Mouse (Mus musculus): ENCODE data around the gene Tekt2.
A peak's percentile ranks its signal among the peaks of the same experiment; 100 is the strongest.

Gene Tekt2

DNA sequence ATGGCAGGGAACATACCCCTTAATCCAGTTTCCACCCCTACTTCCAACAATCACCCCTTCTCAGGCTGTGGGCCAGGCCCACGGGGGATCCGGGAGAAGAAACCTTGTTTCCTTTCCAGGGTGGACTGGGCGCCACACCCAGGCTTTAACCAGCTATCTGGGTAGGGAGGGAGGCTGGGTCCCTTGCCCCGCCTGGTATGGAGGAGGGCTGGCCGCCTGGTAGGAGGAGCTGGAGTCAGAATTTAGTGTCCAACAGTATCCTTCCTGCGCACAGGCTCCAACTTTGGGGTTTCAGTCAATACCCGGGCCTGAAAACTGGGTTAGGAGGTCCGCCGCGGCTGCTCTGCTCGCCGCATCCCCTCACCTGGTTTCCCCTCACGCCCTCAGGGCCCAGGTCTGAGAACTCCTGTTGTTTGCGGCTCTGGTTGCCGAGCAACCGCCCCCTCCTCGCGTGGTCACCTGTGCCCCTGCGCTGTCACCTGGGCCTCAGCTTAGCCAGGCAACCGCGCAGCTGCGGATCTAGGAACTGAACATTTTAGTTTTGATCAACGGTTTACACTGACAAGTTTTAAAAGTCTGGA is at the start of gene Tekt2:
Tekt2 (minus strand) TSS at position 408 of the 581 bp plus-strand sequence.
- DNase-seq, result no peak

DNA sequence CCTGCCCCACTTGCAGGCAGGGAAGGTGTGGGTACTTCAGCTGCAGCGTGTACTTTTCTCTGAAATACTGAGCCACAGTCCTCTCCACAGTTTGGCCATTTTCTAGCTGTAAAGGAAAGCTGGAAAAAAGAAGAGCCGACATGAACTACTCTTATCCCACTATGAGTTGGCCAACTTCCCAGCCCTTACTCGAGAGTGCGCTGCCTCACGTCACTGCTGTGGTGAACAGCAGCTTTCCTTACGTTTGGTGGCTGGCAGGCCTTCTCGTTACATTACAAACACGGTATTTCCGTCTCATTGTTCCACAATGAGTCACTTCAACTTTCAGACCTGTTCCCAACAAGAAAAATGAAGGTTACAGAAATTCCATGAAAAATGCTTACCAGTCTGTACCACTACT is 46.0 kb upstream of the Tekt2 start:
- DNase-seq, result no peak

DNA sequence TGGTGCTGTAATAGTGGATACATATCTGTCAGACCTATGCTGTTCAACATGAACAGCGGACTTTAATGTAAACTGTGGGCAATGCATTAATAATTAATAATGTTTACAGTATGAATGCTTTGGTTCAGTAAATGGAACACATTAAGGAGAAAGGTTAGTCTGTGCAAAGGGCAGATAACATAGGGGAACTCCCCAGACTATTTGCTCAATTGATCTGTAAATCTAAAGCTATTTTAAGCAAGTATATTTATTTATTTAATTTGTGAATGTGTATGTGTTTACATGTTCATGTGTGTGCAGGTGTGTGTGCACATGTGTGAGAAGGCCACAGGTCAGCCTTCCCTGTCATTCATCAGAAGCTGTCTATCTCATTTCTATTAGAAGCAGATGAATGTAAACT is 34.6 kb upstream of the Tekt2 start:
- no peak for DNase-seq

GRCm38 (mm10) chr4:126343451-126343850 is 18.0 kb upstream of the Tekt2 start:
- DNase-seq, result no peak

DNA sequence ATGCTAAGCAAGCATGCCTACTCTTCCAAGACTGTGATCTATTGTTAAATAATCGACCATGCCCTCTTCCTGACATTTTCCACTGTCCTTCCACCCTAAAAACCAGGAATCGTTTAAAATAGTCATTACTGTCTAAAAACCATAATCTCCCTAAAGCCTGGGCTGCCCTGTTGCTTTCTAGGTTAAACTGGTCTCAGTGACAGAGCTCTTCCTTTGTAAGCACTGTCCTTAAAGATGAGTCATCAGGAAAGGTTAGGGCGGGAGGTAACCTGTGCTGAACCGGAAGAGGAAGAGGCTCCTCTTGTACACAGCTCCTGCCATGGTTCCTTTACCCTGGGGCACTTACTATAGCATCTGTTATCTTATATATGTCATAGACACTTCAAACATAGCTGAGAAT is 14.0 kb upstream of the Tekt2 start:
- no peak for DNase-seq

DNA sequence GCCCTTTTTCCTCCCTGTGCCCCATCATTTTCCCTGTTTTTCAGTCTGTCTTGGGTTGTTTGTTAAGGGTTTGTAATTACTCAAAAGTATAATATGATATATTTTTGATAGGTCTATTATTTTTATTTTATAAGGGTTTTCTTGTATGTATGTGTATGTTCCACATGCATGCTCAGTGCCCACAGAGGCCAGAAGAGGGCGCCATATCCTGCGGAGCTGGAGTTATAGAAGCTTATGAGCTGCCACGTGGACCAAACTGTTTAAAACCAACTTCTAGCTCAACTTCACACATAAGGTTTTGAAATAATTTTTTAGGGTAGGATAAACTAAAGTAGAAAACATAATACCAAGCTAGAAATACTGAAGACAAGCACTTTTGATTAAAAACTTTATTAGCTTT is 6.9 kb upstream of the Tekt2 start:
- peak; percentile 30 for DNase-seq

GRCm38 (mm10) chr4:126331751-126332150 is 6.3 kb upstream of the Tekt2 start:
- no peak for DNase-seq

DNA sequence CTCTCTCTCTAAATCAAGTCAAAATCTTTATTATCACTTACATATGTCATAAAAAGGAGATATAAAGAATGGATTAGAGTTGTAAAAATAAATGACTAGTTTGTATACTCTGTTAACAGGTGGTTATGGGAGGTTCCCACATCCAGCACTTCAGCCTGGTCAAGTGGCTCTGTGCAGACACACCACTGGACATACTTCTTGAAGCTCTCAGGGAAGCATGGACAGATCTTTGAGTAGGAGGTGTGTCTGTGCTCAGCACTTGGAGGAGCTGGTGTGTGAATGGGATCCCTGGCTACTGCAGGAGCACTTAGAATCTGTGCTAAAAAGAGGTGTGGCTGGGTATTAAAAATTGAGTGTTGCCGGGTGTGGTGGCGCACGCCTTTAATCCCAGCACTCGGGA is 4.8 kb upstream of the Tekt2 start:
- DNase-seq, result no peak

- no peak for DNase-seq
These were observed 548 bp upstream of the Tekt2 start for GRCm38 (mm10) chr4:126326036-126326435.

DNA sequence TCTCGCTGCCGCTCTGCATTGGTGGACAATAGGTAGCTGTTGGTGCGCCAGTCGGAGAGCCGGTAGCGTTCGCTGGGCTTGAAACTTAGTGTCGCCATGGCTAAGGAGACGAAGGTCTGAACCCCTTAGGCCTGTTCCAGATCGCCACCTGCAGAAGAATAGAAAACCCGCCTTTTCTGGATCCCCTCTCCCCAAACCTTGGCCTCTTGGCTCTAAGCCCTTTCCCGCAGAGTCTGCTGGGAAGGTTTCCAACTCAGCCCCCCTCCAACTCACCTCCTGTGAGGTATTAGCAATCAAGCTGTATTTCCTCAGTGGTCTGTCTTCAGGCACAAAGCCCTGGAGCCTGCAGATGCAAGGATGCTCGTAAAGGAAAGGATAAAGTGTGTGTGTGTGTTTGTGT is 627 bp downstream of the Tekt2 start:
- DNase-seq, result no peak

- DNase-seq, result no peak
These were observed 2.8 kb downstream of the Tekt2 start for GRCm38 (mm10) chr4:126322646-126323045.

DNA sequence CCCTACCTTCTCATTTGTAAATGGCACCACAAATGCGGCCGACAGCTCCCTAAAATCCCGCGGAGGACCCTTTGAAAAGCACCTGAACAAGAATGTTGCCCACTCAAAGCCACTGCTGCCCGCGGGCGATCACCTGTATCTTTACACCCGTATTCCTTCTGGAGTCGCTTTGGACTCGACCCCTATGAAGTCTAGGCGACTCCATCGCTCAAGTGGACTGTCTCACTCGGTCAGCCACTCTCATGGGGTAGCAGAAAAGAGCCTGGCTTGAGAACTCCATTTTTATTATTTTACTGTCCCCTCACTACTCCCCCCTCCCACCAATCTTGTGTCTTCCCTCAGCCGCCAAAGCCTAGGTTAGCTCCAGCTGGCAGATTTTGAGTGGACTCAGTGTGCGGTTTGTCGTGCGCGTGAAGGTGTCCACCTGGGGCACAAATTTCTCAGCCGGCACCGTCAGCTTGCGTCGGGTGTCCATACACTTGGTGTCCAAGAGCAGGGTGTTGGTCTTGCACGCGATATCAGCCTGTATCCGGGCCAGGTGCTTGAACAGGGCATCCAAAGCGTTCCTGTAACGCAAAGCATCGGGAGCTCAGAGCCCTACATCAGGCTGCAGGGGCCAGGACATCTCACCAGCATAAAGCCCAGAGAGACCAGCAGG is 3.5 kb downstream of the Tekt2 start:
- no peak for DNase-seq

DNA sequence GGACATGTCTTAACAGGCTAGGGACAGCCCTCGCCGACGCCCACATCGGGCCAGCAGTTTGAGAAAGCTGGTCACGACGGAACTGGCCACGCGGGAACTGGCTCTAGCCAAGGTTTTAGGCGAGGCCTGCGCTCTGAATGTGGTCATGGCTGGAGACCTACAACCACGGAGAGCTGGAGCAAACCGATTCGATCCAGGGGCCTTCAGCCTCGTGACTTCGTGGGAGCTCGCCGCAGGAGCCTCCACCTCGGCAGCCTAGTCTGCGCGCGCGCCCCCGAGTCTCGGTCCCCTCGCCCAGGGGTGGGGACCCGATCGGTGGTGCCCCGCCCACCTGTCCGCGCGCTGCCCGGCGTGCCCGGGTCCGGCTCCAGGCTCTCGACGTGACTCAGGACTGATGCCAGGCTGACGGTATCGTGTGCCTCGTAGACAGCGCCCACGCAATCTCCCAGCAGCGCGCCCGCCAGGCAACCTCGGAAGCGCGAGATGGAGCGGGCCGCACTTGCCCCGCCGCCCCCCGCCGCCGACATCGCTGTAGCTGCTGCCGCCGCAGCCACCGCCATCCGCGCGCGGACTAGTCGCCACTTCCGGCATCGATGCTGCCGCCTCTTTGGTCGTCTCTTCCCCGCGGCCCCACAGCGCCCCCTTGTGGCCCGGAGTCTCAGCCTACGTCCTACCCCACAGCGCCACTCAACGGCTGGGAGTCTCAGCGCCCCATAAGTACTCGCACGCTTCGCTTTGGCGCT is 4.2 kb downstream of the Tekt2 start, which contains the start of gene Adprhl2:
Adprhl2 (minus strand) TSS at position 593 of the 743 bp plus-strand sequence.
- DNase-seq, result peak; percentile 97

- DNase-seq, result no peak
These were observed 5.7 kb downstream of the Tekt2 start for GRCm38 (mm10) chr4:126319806-126320205.

GRCm38 (mm10) chr4:126316443-126317040 is 8.9 kb downstream of the Tekt2 start:
- no peak for DNase-seq

DNA sequence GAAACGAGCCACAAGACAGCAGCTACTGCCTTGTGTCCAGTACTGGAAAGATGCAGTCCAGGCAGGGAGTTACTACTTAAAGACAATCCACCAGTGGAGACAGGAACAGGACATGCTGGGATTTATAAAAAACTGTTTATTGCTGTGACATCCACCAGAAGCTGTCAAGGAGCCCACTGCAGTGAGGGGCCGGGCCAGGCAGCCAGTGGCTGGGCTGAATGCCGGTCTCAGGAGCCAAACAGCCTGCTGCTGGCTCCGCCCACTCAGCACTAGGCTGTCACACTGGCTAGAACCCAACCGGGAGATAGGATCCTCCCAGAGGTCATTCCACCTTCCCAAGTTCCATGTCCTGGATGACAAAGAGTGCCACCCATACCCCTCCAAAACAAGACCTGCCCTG is 9.6 kb downstream of the Tekt2 start:
- DNase-seq, result no peak

DNA sequence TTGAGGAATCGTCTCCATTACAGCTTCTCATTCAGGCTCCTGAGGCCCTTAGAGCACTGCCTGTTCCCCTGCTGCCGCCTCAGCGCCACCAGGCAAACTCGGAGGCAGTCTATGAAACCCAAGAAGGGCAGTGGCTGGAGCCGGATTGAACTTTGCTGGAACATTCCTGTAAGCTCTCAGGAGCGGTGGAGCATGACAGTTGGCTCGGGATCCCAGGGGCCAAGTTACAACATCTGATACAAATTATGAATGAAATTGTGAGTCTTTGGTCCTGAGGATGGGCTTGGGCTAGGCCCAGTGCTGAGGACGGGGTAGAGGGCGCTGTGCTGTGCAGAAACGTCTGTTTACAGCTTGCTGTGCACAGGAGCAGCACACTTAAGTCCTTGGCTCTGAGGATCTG is 11.1 kb downstream of the Tekt2 start:
- DNase-seq, result peak; percentile 63

DNA sequence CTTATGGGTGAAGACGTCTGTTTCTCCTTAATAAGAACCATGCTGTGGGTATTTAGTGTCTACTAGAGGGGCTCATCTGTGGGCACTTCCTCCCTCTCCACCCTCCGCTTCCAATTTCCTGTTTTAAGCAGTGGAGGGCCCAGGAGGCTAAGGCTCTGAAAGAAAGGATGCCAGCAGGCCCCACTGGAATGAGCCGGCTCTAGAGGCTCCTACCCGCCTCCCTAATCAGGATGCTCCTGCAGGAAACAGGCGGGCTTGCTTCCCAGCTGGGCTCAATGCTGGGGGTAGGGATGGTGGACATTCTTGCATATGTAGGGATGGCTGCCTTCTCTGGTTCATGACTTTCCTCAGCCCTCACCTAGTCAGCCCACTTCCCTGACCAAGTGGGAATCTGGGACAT is 12.3 kb downstream of the Tekt2 start:
- DNase-seq, result no peak

DNA sequence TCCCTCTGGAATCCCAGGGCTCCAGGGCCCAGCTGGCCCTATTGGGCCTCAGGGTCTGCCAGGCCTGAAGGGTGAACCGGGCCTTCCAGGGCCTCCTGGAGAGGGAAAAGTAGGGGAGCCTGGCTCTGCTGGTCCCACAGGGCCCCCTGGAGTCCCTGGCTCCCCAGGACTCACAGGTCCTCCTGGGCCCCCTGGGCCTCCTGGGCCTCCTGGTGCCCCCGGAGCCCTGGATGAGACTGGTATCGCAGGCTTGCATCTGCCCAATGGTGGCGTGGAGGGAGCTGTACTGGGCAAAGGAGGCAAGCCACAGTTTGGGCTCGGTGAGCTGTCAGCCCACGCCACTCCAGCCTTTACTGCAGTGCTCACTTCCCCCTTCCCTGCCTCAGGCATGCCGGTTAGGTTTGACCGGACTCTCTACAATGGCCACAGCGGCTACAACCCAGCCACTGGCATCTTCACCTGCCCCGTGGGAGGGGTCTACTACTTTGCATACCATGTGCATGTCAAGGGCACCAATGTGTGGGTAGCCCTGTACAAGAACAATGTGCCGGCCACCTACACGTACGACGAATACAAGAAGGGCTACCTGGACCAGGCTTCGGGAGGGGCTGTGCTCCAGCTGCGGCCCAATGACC is 13.8 kb downstream of the Tekt2 start:
- DNase-seq, result no peak

DNA sequence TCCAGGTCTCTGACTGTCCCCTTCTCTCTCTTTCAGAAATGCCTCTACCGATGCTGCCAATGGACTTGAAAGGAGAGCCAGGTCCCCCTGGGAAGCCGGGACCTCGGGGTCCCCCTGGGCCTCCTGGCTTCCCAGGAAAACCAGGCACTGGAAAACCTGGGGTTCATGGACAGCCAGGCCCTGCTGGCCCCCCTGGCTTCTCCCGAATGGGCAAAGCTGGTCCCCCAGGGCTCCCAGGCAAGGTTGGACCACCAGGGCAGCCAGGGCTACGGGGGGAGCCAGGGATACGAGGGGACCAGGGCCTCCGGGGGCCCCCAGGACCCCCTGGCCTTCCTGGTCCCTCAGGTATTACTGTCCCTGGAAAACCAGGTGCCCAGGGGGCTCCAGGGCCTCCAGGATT is 15.1 kb downstream of the Tekt2 start:
- no peak for DNase-seq

DNA sequence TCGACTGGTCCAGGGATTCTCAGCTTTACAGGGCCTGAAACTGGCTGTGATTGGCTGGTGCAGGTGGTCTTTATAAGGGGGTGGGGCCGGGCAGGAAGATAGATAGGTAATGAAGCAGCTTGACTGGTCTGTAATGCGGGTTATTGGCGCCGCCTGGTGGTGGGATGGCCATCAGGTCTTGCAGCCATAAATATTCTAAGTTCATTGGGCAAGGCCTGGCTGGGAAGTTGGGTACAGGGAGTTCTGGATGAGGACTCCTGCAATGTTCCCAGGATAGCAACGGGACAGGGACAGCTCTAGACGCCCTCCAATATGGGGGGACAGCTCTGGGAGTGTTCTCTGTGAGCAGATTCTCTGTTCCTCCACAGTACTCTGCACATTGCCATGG is 15.6 kb downstream of the Tekt2 start:
- peak; percentile 90 for DNase-seq

DNA sequence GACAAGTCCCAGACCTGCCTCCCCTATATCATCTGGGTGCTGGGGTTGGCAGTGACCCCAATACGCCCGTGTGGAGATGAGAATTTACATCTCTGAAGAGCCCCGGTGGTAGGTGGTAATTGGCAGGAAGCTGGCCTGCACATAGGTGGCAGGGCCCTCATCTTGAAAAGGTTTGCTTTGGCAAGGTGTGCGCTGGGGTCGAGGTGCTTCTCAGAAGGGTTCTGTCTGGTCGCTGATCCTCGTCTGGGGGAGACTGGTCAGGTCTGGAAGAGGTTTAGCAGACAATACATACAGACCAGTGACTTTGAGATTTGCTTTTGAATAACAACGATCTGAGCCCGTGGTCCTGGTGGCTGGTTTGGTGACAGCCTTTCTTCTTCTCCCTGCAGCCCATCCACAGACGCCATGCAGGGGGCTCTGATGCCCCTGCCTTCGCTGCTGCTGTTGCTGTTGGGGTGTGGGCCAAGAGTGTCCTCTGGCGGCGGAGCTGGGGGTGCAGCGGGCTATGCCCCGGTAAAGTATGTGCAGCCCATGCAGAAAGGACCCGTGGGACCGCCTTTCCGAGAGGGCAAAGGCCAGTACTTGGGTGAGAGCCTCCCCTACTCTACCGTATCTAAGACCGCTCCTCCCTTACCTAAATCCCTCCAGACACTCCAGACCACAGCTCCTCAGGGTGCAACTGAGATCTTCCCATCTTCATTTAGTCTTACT is 16.1 kb downstream of the Tekt2 start:
- peak; percentile 63 for DNase-seq

DNA sequence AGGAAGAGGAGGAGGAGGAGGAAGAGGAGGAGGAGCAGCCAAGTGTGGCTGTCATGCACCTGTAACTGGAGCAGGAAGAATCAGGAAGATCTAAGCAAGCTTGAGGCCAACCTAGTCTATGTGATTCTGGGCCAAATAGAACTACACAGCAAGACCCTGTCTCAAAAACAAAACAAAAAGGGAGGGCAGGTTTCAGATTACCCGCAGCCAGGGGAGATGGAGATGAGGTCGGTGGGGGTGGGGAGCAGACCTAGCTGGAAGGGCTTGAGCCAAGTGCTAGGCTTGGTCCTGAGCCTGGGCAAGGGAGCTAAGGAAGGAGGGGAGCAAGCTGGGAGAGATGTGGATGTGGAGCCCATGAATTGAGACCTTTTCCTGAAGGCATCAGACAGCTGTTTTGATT is 18.7 kb downstream of the Tekt2 start:
- DNase-seq, result no peak
